Mouse (Mus musculus) stomach, postnatal 0 days (tissue): ENCODE measurements around the gene Lrtm1. TPM values are rescaled to one million over a fixed set of nuclear protein-coding genes. Genes with fewer than 3 reads are reported as not detected.
A peak's percentile ranks its signal among the peaks of the same experiment; 100 is the strongest.

ENCODE experiments used
- ATAC-seq: fragments of 200-750 bp; cut with Nextera tagmentation; 2 replicates; pipeline ENCODE4 v1.8.0; 2017; ENCODE audit not compliant: low FRiP score, low TSS enrichment
- DNase-seq: peaks from one replicate; pipeline ENCODE4 v3.0.0-alpha.2; 2016; ENCODE audit warnings: low spot score
- H3K27ac ChIP-seq: fragments of 300-500 bp; sonication (generic); replicated peaks from 2 replicates; pipeline ENCODE4 v1.5.1; 2014; ENCODE audit warnings: mild to moderate bottlenecking, control low read depth
- H3K27me3 ChIP-seq: fragments of 300-500 bp; sonication (generic); 2 replicates; pipeline ENCODE4 v1.6.1; 2014; ENCODE audit warnings: low read length; ENCODE audit not compliant: control insufficient read depth, insufficient read depth
- H3K36me3 ChIP-seq: fragments of 300-500 bp; sonication (generic); 2 replicates; pipeline ENCODE4 v1.6.1; 2014; ENCODE audit warnings: low read length, mixed read lengths; ENCODE audit not compliant: control insufficient read depth, insufficient read depth
- H3K4me1 ChIP-seq: fragments of 300-500 bp; sonication (generic); replicated peaks from 2 replicates; pipeline ENCODE4 v1.6.1; 2014; ENCODE audit warnings: antibody characterized with exemption; ENCODE audit not compliant: control insufficient read depth, insufficient read depth
- H3K4me2 ChIP-seq: fragments of 300-500 bp; sonication (generic); replicated peaks from 2 replicates; pipeline ENCODE4 v1.6.1; 2014; ENCODE audit warnings: low read depth, mild to moderate bottlenecking, control low read depth, moderate library complexity
- H3K4me3 ChIP-seq: fragments of 300-500 bp; sonication (generic); 2 replicates; pipeline ENCODE4 v1.5.1; 2014; ENCODE audit warnings: low read depth, low read length, control low read depth
- H3K9ac ChIP-seq: fragments of 300-500 bp; sonication (generic); 2 replicates; pipeline ENCODE4 v1.6.1; 2014; ENCODE audit warnings: mild to moderate bottlenecking, low read length, control low read depth, mixed read lengths
- H3K9me3 ChIP-seq: fragments of 300-500 bp; sonication (generic); 2 replicates; pipeline ENCODE4 v1.6.1; 2016; ENCODE audit warnings: low read length; ENCODE audit not compliant: control insufficient read depth
- CTCF ChIP-seq: IDR thresholded peaks from 2 replicates; pipeline ENCODE4 v1.5.1; 2016; ENCODE audit warnings: antibody characterized with exemption, low read depth, mild to moderate bottlenecking, moderate library complexity
- EP300 ChIP-seq: optimal IDR thresholded peaks from 2 replicates; pipeline ENCODE3; 2016; ENCODE audit warnings: antibody characterized with exemption
- WGBS: fragments of 180-500 bp; shearing (Covaris S2); extraction: QIAGEN DNeasy Blood & Tissue Kit; methylation state at CpG from one replicate; pipeline ENCODE4 v1.1.7; 2014; 5-methylcytosine and 5-hydroxymethylcytosine counted together
- polyA plus RNA-seq: library from polyadenylated mRNA; unstranded; fragments of >200 nt; fragmentation: Nextera tagmentation; extraction: Ambion mirVana; gene quantifications from 2 replicates; pipeline ENCODE4 v1.2.1, GENCODE M21; 2015

The Lrtm1 gene
- polyA plus RNA-seq, 1 experiment from 2014 or later: not detected

DNA sequence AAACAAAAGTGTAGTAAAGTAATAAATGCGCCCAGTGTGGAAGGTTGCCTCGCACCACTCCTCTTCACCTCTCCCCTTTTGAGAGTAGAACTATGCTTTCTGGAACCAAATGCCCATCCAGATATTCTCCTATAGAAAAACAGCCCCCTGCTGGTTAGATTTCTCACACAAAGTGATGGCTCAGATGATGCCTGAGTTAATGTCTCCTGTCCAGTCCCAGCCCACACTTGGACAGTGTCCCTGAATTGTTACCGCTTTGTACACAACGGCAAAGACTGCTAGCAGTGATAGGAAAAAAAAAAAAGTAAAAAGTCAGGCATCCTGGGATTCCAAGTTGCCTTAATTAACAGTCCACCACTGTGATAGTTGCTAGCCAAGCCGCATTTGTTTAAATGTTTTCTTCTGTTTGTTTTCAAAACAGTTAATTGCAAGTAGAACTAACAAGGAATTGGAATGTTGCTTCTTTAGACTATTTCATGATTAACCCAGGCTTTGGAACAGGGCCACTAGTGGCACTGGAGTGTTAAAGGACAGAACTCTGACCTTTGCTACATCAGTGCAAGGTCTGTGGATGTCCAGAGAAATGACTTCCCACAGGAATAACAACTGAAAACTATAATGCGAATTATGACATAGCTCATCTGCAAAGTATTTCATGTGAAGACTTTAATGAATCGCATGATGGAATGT, 29.7 kb upstream of the Lrtm1 start:
- no peak for ATAC-seq
- TF ChIP-seq EP300: no peak
- TF ChIP-seq CTCF: 0 out of 2 replicates have a peak, but pooled peaks have one; percentile 29
- no peaks in the 10 kb centered on the region for H3K4me1 ChIP-seq
- no peaks in the 10 kb centered on the region for H3K27me3 ChIP-seq
- no peak overlapping the region for H3K4me2 ChIP-seq
- H3K9me3 ChIP-seq: no peaks in the 10 kb centered on the region
- H3K36me3 ChIP-seq: no peaks in the 10 kb centered on the region
- H3K9ac ChIP-seq: no peak overlapping the region
- 75% methylated on average over 7 of the region's 7 CpGs for WGBS
- H3K4me3 ChIP-seq: no peak overlapping the region
- DNase-seq: no peak
- H3K27ac ChIP-seq: no peak overlapping the region

GRCm38 (mm10) chr14:28996569-28996968, 21.4 kb upstream of the Lrtm1 start:
- Histone ChIP-seq H3K36me3 (no peaks in the 10 kb centered on the region), H3K9me3 (no peaks in the 10 kb centered on the region), H3K4me1 (no peaks in the 10 kb centered on the region), H3K4me2 (no peak overlapping the region), H3K27ac (no peak overlapping the region), H3K9ac (no peak overlapping the region), H3K27me3 (no peaks in the 10 kb centered on the region), H3K4me3 (no peak overlapping the region)
- WGBS: 94% methylated on average over 3 of the region's 3 CpGs
- ATAC-seq (no peak), DNase-seq (no peak)
- no peak for TF ChIP-seq EP300
- no peak for TF ChIP-seq CTCF

- DNase-seq (no peak), ATAC-seq (no peak)
- WGBS: 83% methylated on average over 4 of the region's 5 CpGs
- H3K9ac ChIP-seq: no peak overlapping the region
- TF ChIP-seq EP300 (no peak), CTCF (no peak)
- no peaks in the 10 kb centered on the region for H3K9me3 ChIP-seq
- no peak overlapping the region for H3K27ac ChIP-seq
- H3K27me3 ChIP-seq: no peaks in the 10 kb centered on the region
- no peaks in the 10 kb centered on the region for H3K36me3 ChIP-seq
- no peaks in the 10 kb centered on the region for H3K4me1 ChIP-seq
- H3K4me2 ChIP-seq: no peak overlapping the region
- no peak overlapping the region for H3K4me3 ChIP-seq
Observed at GRCm38 (mm10) chr14:29005228-29005840, 12.7 kb upstream of the Lrtm1 start.

- ATAC-seq: no peak
Observed at GRCm38 (mm10) chr14:29009644-29010043, 8.4 kb upstream of the Lrtm1 start.

DNA sequence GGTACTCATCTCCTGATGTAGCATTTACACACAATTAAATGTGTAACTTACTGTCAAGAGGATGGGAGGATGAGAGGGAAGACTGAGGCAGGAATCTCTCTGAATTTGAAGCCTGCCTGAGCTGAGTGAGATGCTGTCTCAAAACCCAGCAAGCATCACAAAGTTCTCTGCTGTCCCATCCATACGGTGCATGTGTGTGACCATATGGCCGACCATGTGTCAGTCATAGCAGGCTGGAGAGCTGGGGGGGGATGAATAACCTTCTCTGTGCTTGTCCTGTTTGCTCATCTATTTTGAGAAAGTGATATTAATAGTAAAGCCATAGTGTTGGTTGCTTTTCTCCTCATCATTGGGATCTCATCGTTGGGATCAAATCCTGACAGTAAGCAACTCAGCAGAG, 4.8 kb upstream of the Lrtm1 start:
- TF ChIP-seq EP300: no peak
- TF ChIP-seq CTCF: no peak
- 83% methylated on average over 3 of the region's 3 CpGs for WGBS
- ATAC-seq: no peak

More at GRCm38 (mm10) chr14:29009644-29010043, 8.4 kb upstream of the Lrtm1 start:
- DNase-seq: no peak
- Histone ChIP-seq H3K27ac (no peak overlapping the region), H3K4me3 (no peak overlapping the region), H3K9me3 (no peaks in the 10 kb centered on the region), H3K36me3 (no peaks in the 10 kb centered on the region), H3K4me1 (no peaks in the 10 kb centered on the region), H3K9ac (no peak overlapping the region), H3K4me2 (no peak overlapping the region), H3K27me3 (no peaks in the 10 kb centered on the region)
- TF ChIP-seq CTCF (no peak), EP300 (no peak)
- WGBS: 84% methylated on average over 4 of the region's 4 CpGs

DNA sequence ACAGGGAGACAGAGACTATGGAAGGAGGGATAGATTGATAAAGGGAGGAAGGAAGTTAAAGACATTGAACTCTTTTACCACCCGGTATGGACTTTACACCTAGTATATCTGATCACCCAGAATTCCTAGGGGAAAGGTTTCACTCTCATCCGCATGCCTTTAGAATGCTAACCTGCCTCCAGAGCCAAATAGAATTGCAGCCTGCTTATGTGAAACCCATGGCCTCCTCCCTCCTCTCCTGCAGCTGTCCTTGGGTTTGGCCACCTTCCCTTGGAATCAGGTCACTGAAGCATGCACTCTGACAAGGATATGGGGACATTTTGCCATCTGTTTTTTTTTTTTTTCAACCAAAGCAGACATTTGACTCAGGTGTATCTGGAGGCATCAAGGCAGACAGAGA, 3.3 kb upstream of the Lrtm1 start:
- Histone ChIP-seq H3K27ac (no peak overlapping the region), H3K9me3 (no peaks in the 10 kb centered on the region), H3K4me3 (no peak overlapping the region), H3K27me3 (no peaks in the 10 kb centered on the region), H3K4me1 (no peaks in the 10 kb centered on the region), H3K9ac (no peak overlapping the region), H3K4me2 (no peak overlapping the region), H3K36me3 (no peaks in the 10 kb centered on the region)
- DNase-seq (no peak), ATAC-seq (no peak)
- TF ChIP-seq EP300: no peak
- WGBS: 74% methylated on average over 2 of the region's 2 CpGs

More for the DNA sequence above, 4.8 kb upstream of the Lrtm1 start:
- H3K4me2 ChIP-seq: no peak overlapping the region
- H3K27ac ChIP-seq: no peak overlapping the region
- no peak for DNase-seq
- no peaks in the 10 kb centered on the region for H3K27me3 ChIP-seq
- no peaks in the 10 kb centered on the region for H3K36me3 ChIP-seq
- H3K4me3 ChIP-seq: no peak overlapping the region
- H3K9me3 ChIP-seq: no peaks in the 10 kb centered on the region
- no peaks in the 10 kb centered on the region for H3K4me1 ChIP-seq
- no peak overlapping the region for H3K9ac ChIP-seq
